26 mouse cellular contexts compared by ENCODE assay signal in the genomic region with DNA sequence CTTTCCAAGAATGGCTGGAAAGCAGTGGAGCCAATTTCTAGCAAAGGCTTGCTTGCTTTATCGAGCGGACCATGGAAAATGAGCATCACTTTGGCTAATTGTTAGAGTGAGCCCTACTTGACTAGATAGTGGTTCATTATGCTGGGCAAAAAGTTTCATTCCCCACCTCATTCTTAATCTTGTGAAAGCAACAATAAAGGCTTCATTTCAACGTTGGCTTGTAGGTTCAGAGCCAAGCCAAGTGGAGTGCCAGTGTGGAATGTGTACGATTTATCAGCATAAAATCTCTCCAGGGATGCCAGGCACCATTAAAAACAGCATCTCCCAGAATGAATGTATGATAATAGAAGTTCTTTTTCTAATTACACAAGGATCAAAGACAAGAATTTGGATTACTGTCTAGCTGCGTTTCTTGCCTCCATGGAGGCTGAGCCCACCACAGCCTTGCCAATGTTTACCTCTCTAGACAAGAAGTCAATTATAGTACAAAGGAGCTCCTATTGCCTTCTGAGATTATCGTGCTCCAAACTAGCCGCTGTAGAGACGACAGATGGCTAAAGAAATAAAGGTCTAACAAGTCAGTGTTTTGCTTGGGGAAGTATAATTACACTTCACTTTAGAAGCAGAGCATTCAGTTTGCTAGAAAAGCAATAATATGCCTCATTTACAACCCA.
DNase-seq lines count a peak whose midpoint lies in the region; ATAC-seq lines count a peak whose summit lies in the region.
"Had no signal": no experiment of that assay in that cellular context is flagged by ENCODE, and none has a peak within 500 bp of the region (broad histone marks: within the 10 kb centered on the region; RNA-seq: fewer than 3 reads in every experiment).

No protein-coding gene starts in this region.

- H3K4me2 ChIP-seq in hindbrain, embryonic 13.5 days = no peak overlapping the region
- no peak overlapping the region for H3K4me2 ChIP-seq in midbrain, embryonic 13.5 days (replicated peaks)
- no peak overlapping the region for H3K4me2 ChIP-seq in forebrain, embryonic 16.5 days (ENCODE audit: low read length)
- no peak overlapping the region for H3K4me2 ChIP-seq in neural tube, embryonic 15.5 days
- no peak overlapping the region for H3K4me2 ChIP-seq in liver, embryonic 12.5 days
- H3K4me2 ChIP-seq: heart, embryonic 12.5 days; limb, embryonic 13.5 days; liver, embryonic 11.5 days had no signal

- H3K4me3 ChIP-seq in hindbrain, embryonic 13.5 days = no peak overlapping the region
- no peak overlapping the region for H3K4me3 ChIP-seq in hindbrain, embryonic 10.5 days
- H3K4me3 ChIP-seq in midbrain, embryonic 13.5 days (replicated peaks) = no peak overlapping the region
- no peak overlapping the region for H3K4me3 ChIP-seq in midbrain, embryonic 10.5 days
- H3K4me3 ChIP-seq in forebrain, embryonic 16.5 days (replicated peaks; ENCODE audit: low read length) = no peak overlapping the region
- no peak overlapping the region for H3K4me3 ChIP-seq in neural tube, embryonic 15.5 days (replicated peaks)
- H3K4me3 ChIP-seq in liver, embryonic 12.5 days = no peak overlapping the region
- H3K4me3 ChIP-seq: gastrocnemius, adult 2 months; heart, adult 2 months; heart, embryonic 12.5 days; limb, embryonic 13.5 days had no signal

- no peaks in the 10 kb centered on the region for H3K9me3 ChIP-seq in hindbrain, embryonic 13.5 days
- H3K9me3 ChIP-seq in hindbrain, embryonic 10.5 days = no peaks in the 10 kb centered on the region
- H3K9me3 ChIP-seq in midbrain, embryonic 13.5 days = no peaks in the 10 kb centered on the region
- H3K9me3 ChIP-seq in midbrain, embryonic 10.5 days (replicated peaks) = no peaks in the 10 kb centered on the region
- no peaks in the 10 kb centered on the region for H3K9me3 ChIP-seq in forebrain, embryonic 16.5 days (ENCODE audit: control insufficient read depth, low read length)
- no peaks in the 10 kb centered on the region for H3K9me3 ChIP-seq in neural tube, embryonic 15.5 days (replicated peaks)
- no peaks in the 10 kb centered on the region for H3K9me3 ChIP-seq in liver, embryonic 12.5 days (replicated peaks)
- H3K9me3 ChIP-seq: heart, embryonic 12.5 days; limb, embryonic 13.5 days had no signal

- no peak for DNase-seq in hindbrain, embryonic 10.5 days (ENCODE audit: low spot score)
- no peak for DNase-seq in midbrain, embryonic 10.5 days (ENCODE audit: low spot score)
- DNase-seq: adrenal gland, postnatal 25 days; cerebellum, adult 8-10 months; cerebellum, postnatal 25 days; gastrocnemius, adult 2 months; gastrocnemius, postnatal 36 days; heart, adult 2 months; heart, postnatal 4 days; kidney, adult 11 months; kidney, postnatal 25 days; liver, postnatal 0 days; lung, postnatal 36 days; right cerebral cortex, postnatal 4 days; thymus, adult 18-20 months; thymus, postnatal 25 days had no signal

- peaks cover 3% of the 10 kb centered on the region; the same call in 1 of the 2 replicates for H3K4me1 ChIP-seq in hindbrain, embryonic 13.5 days (replicated peaks)
- H3K4me1 ChIP-seq in hindbrain, embryonic 10.5 days (replicated peaks) = no peaks in the 10 kb centered on the region; the same call in 1 of the 2 replicates
- no peaks in the 10 kb centered on the region for H3K4me1 ChIP-seq in midbrain, embryonic 13.5 days (replicated peaks)
- H3K4me1 ChIP-seq in midbrain, embryonic 10.5 days = no peaks in the 10 kb centered on the region
- peaks cover 6% of the 10 kb centered on the region for H3K4me1 ChIP-seq in forebrain, embryonic 16.5 days (replicated peaks; ENCODE audit: control insufficient read depth, insufficient read depth, low read length)
- H3K4me1 ChIP-seq in neural tube, embryonic 15.5 days = 0 out of 2 replicates have a peak, but pooled peaks cover 7% of the 10 kb centered on the region
- no peaks in the 10 kb centered on the region for H3K4me1 ChIP-seq in liver, embryonic 12.5 days
- H3K4me1 ChIP-seq: heart, embryonic 12.5 days; limb, embryonic 13.5 days had no signal

- no peaks in the 10 kb centered on the region for H3K36me3 ChIP-seq in hindbrain, embryonic 13.5 days
- H3K36me3 ChIP-seq in hindbrain, embryonic 10.5 days = no peaks in the 10 kb centered on the region
- no peaks in the 10 kb centered on the region for H3K36me3 ChIP-seq in midbrain, embryonic 13.5 days
- H3K36me3 ChIP-seq in midbrain, embryonic 10.5 days = no peaks in the 10 kb centered on the region
- no peaks in the 10 kb centered on the region for H3K36me3 ChIP-seq in forebrain, embryonic 16.5 days (ENCODE audit: control insufficient read depth, insufficient read depth)
- no peaks in the 10 kb centered on the region for H3K36me3 ChIP-seq in neural tube, embryonic 15.5 days
- H3K36me3 ChIP-seq in liver, embryonic 12.5 days = no peaks in the 10 kb centered on the region
- H3K36me3 ChIP-seq: heart, embryonic 12.5 days; limb, embryonic 13.5 days had no signal

- peak; percentile 57 for ATAC-seq in hindbrain, embryonic 13.5 days (ENCODE audit: low FRiP score)
- 0 out of 2 replicates have a peak, but pooled peaks have one; percentile 34 for ATAC-seq in midbrain, embryonic 13.5 days
- peak; percentile 92 for ATAC-seq in forebrain, embryonic 16.5 days
- ATAC-seq in neural tube, embryonic 15.5 days (ENCODE audit: low FRiP score) = peak; percentile 69
- no peak for ATAC-seq in liver, embryonic 12.5 days
- ATAC-seq: CD4-positive, CD25-positive, alpha-beta regulatory T cell, adult 4 months; liver, postnatal 0 days had no signal

- 55% methylated on average over 8 of the region's 8 CpGs for WGBS in hindbrain, embryonic 13.5 days
- WGBS in hindbrain, embryonic 10.5 days = 70% methylated on average over 8 of the region's 8 CpGs
- 51% methylated on average over 8 of the region's 8 CpGs for WGBS in midbrain, embryonic 13.5 days
- WGBS in midbrain, embryonic 10.5 days = 72% methylated on average over 8 of the region's 8 CpGs
- 20% methylated on average over 8 of the region's 8 CpGs for WGBS in forebrain, embryonic 16.5 days
- WGBS in neural tube, embryonic 15.5 days = 37% methylated on average over 8 of the region's 8 CpGs
- WGBS in liver, embryonic 12.5 days (ENCODE audit: insufficient replicate concordance) = 67% methylated on average over 8 of the region's 8 CpGs

- no peaks in the 10 kb centered on the region for H3K27me3 ChIP-seq in hindbrain, embryonic 13.5 days
- H3K27me3 ChIP-seq in hindbrain, embryonic 10.5 days (ENCODE audit: insufficient read depth, poor library complexity, severe bottlenecking) = no peaks in the 10 kb centered on the region
- no peaks in the 10 kb centered on the region for H3K27me3 ChIP-seq in midbrain, embryonic 13.5 days
- H3K27me3 ChIP-seq in midbrain, embryonic 10.5 days (ENCODE audit: low read depth, poor library complexity, severe bottlenecking) = no peaks in the 10 kb centered on the region
- H3K27me3 ChIP-seq in forebrain, embryonic 16.5 days (replicated peaks; ENCODE audit: control insufficient read depth, insufficient read depth, low read length) = no peaks in the 10 kb centered on the region
- H3K27me3 ChIP-seq in neural tube, embryonic 15.5 days (replicated peaks) = no peaks in the 10 kb centered on the region
- no peaks in the 10 kb centered on the region for H3K27me3 ChIP-seq in liver, embryonic 12.5 days (replicated peaks)
- H3K27me3 ChIP-seq: heart, embryonic 12.5 days; limb, embryonic 13.5 days had no signal

- no peak overlapping the region for H3K9ac ChIP-seq in hindbrain, embryonic 13.5 days
- no peak overlapping the region for H3K9ac ChIP-seq in midbrain, embryonic 13.5 days (replicated peaks)
- H3K9ac ChIP-seq in forebrain, embryonic 16.5 days (replicated peaks; ENCODE audit: low read depth, low read length) = no peak overlapping the region
- no peak overlapping the region for H3K9ac ChIP-seq in neural tube, embryonic 15.5 days (replicated peaks)
- no peak overlapping the region for H3K9ac ChIP-seq in liver, embryonic 12.5 days
- H3K9ac ChIP-seq: heart, embryonic 12.5 days; limb, embryonic 13.5 days; liver, postnatal 0 days had no signal

- no peak overlapping the region for H3K27ac ChIP-seq in hindbrain, embryonic 13.5 days
- no peak overlapping the region for H3K27ac ChIP-seq in hindbrain, embryonic 10.5 days
- no peak overlapping the region for H3K27ac ChIP-seq in midbrain, embryonic 13.5 days
- H3K27ac ChIP-seq in midbrain, embryonic 10.5 days (replicated peaks) = no peak overlapping the region
- no peak overlapping the region for H3K27ac ChIP-seq in forebrain, embryonic 16.5 days (ENCODE audit: low read length)
- H3K27ac ChIP-seq in neural tube, embryonic 15.5 days (replicated peaks) = no peak overlapping the region
- no peak overlapping the region for H3K27ac ChIP-seq in liver, embryonic 12.5 days
- H3K27ac ChIP-seq: gastrocnemius, adult 2 months; heart, adult 2 months; limb, embryonic 13.5 days; stomach, postnatal 0 days had no signal
